Mouse (Mus musculus) heart, embryonic 15.5 days (tissue): ENCODE measurements at regions not wholly inside any gene's neighbourhood (a gene's known extent, or its start where the extent isn't known, plus 50 kb on each side); places are given as distances from the start of the nearest gene placed in this dataset.

Experiments used
- ATAC-seq: fragments of 200-750 bp; cut with Nextera tagmentation; replicated peaks from 2 replicates; pipeline ENCODE4 v1.8.0; 2017; ENCODE audit warnings: low read depth, moderate TSS enrichment; ENCODE audit not compliant: insufficient number of reproducible peaks, insufficient read depth, low FRiP score
- H3K27ac ChIP-seq: fragments of 300-500 bp; sonication (generic); 2 replicates; pipeline ENCODE4 v1.5.1; 2015; ENCODE audit warnings: mild to moderate bottlenecking, inconsistent platforms
- H3K27me3 ChIP-seq: fragments of 300-500 bp; sonication (generic); 2 replicates; pipeline ENCODE4 v1.6.1; 2015; ENCODE audit warnings: inconsistent platforms
- H3K36me3 ChIP-seq: fragments of 300-500 bp; sonication (generic); 2 replicates; pipeline ENCODE4 v1.6.1; 2015; ENCODE audit warnings: mild to moderate bottlenecking, inconsistent platforms
- H3K4me1 ChIP-seq: fragments of 300-500 bp; sonication (generic); replicated peaks from 2 replicates; pipeline ENCODE4 v1.6.1; 2015; ENCODE audit warnings: inconsistent platforms
- H3K4me2 ChIP-seq: fragments of 300-500 bp; sonication (generic); 2 replicates; pipeline ENCODE4 v1.6.1; 2015; ENCODE audit warnings: inconsistent platforms, mild to moderate bottlenecking, moderate library complexity
- H3K4me3 ChIP-seq: fragments of 300-500 bp; sonication (generic); 2 replicates; pipeline ENCODE4 v1.5.1; 2015; ENCODE audit warnings: mild to moderate bottlenecking, inconsistent platforms
- H3K9ac ChIP-seq: fragments of 300-500 bp; sonication (generic); 2 replicates; pipeline ENCODE4 v1.6.1; 2015; ENCODE audit warnings: mild to moderate bottlenecking, inconsistent platforms
- H3K9me3 ChIP-seq: fragments of 300-500 bp; sonication (generic); replicated peaks from 2 replicates; pipeline ENCODE4 v1.6.1; 2016; ENCODE audit warnings: inconsistent platforms
- WGBS: fragments of 180-500 bp; shearing (Covaris S2); methylation state at CpG from one replicate; pipeline ENCODE4 v1.1.7; 2015; ENCODE audit warnings: mixed read lengths; 5-methylcytosine and 5-hydroxymethylcytosine counted together

DNA sequence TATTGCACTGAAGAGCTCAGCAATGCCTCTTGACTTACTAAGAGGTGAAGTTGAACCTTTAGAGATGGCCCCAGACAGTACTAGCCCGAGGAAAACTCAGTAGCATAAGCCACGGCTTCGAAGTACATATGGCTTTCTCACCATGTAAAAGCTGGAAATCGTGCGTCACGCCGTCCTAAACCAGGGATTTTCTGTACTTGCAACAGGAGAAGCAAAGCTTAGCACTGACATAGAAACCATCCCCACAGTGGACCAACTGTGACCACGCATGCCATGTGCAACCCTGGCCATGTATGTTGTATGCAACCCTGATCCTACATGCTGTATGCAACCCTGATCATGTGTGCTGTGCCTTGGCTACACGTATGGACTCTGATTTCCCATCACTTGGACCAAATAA is 265.0 kb upstream of the Zfp637 start:
- H3K36me3 ChIP-seq, result no peaks in the 10 kb centered on the region
- ATAC-seq, result no peak

DNA sequence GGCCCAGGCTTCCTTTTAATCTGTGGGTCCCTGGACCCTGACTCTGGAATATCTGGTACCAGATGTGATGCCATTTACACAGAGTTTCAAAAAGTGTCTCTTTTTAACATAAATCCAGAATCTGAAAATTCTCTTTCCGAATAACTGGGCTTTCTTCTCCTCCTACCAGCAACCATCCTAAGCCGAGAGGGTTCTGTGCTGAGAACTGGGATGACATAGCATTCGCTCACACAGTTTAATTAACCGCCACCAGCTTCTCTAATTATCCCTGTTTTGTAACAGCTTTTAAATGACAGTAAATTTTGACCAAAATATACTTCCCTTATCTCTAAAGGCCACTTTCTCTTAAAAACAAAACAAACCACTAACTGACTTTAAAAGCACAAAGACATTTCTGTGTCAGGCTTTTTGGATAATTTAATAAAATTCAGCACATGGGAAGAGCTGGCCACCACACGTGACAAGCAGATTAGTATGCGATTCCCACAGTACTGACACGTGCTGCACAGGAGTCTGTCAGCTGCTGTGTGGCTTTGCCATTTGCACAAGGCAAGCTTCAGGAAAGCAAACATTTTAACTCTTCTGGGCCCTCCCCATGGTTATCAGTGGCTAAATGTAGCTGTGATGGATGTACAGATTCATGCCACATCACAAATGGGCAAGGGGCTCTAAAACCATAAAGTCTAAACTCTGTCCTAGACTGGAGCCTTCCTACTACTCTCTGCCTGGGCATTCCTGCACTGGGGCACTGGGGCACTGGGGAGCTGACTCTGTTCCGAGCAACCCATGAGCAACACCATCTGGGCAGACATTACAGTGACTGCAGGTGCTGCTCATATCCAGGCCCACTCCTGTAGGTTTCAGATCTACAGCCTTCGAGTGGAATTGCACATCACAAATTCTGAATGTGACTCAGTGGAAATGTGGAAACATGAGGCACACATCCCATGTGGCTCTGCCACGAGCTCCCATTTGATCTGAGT is 263.1 kb upstream of the Zfp637 start:
- H3K4me1 ChIP-seq, result peaks cover 12% of the 10 kb centered on the region
- no peak overlapping the region for H3K4me3 ChIP-seq
- no peaks in the 10 kb centered on the region for H3K36me3 ChIP-seq
- no peaks in the 10 kb centered on the region for H3K9me3 ChIP-seq
- WGBS, result 84% methylated on average over 10 of the region's 10 CpGs
- H3K27me3 ChIP-seq, result no peaks in the 10 kb centered on the region
- no peak overlapping the region for H3K27ac ChIP-seq
- no peak overlapping the region for H3K9ac ChIP-seq
- no peak overlapping the region for H3K4me2 ChIP-seq
- no peak for ATAC-seq

More for the DNA sequence above, 265.0 kb upstream of the Zfp637 start:
- Histone ChIP-seq H3K9me3 (no peaks in the 10 kb centered on the region), H3K4me2 (no peak overlapping the region), H3K9ac (no peak overlapping the region), H3K4me1 (peaks cover 14% of the 10 kb centered on the region), H3K4me3 (no peak overlapping the region), H3K27ac (no peak overlapping the region), H3K27me3 (no peaks in the 10 kb centered on the region)
- 92% methylated on average over 9 of the region's 9 CpGs for WGBS

DNA sequence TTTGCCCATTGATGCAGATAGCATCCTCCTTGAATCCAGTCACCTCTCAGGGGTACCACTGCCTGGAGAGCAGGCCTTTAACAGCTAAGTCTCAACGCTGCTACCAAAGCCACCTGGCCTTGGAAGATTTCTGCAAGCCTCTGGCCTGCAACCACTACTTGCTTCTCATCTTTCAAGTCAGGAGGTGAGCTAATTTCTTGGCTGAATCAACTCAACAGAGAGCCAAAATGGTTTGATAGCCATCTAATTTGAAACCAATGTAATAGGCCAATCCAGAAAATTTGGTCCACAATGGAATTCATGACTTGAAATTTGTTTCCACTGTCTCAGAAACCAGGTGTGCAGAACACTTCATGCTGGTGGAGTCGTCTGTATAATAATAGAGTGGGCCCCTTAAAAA is 260.0 kb upstream of the Zfp637 start:
- no peaks in the 10 kb centered on the region for H3K27me3 ChIP-seq
- no peaks in the 10 kb centered on the region for H3K9me3 ChIP-seq
- no peak overlapping the region for H3K27ac ChIP-seq
- H3K4me1 ChIP-seq, result no peaks in the 10 kb centered on the region
- no peak for ATAC-seq
- no peak overlapping the region for H3K9ac ChIP-seq
- no peak overlapping the region for H3K4me3 ChIP-seq
- WGBS, result 83% methylated on average over 2 of the region's 2 CpGs
- H3K4me2 ChIP-seq, result no peak overlapping the region
- H3K36me3 ChIP-seq, result no peaks in the 10 kb centered on the region

DNA sequence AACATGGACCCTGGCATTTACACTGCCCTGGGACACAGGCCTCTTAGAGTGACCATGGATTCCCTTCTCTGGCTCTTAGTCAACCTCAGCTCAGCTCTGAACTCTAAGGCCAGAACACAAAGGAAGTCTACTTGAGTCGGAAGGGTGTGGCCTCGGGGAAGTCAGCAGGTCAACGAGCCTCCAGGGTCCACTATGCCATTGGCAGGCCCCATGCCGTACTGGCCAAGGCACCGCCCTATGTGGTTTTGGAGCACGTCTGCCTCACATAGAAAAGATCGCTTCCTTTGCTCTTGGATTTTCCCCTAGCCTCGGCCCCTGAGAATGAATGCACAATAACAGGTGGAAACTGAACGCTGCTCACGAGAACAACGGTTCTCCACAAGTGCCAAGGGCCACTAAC is 257.9 kb upstream of the Zfp637 start:
- H3K27me3 ChIP-seq, result no peaks in the 10 kb centered on the region
- 92% methylated on average over 11 of the region's 11 CpGs for WGBS

DNA sequence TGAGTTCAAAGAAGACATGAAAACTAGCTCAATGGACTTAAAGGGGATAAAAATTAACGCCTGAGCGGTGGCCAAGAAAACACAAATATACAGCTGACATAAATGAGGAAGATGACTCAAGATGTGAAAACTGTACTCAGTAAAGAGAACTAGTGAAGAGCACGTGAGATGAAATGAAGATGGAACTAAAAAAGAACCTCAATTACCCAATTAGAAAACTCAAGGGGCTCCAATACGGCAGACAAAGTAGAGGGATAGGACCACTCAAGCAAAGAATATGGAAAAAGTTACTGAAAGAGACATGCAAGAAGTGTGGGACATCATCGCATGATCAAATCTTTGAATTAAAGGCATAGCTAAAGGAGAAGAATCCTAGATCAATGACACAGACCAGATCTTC is 256.4 kb upstream of the Zfp637 start:
- Histone ChIP-seq H3K4me3 (no peak overlapping the region), H3K27ac (no peak overlapping the region), H3K4me1 (no peaks in the 10 kb centered on the region), H3K36me3 (no peaks in the 10 kb centered on the region), H3K9me3 (no peaks in the 10 kb centered on the region), H3K9ac (no peak overlapping the region), H3K27me3 (no peaks in the 10 kb centered on the region), H3K4me2 (no peak overlapping the region)
- ATAC-seq, result no peak
- WGBS, result 91% methylated on average over 5 of the region's 5 CpGs

More for the DNA sequence above, 257.9 kb upstream of the Zfp637 start:
- Histone ChIP-seq H3K4me3 (no peak overlapping the region), H3K27ac (no peak overlapping the region), H3K9me3 (no peaks in the 10 kb centered on the region), H3K36me3 (no peaks in the 10 kb centered on the region), H3K4me1 (no peaks in the 10 kb centered on the region), H3K4me2 (no peak overlapping the region), H3K9ac (no peak overlapping the region)
- ATAC-seq, result no peak

DNA sequence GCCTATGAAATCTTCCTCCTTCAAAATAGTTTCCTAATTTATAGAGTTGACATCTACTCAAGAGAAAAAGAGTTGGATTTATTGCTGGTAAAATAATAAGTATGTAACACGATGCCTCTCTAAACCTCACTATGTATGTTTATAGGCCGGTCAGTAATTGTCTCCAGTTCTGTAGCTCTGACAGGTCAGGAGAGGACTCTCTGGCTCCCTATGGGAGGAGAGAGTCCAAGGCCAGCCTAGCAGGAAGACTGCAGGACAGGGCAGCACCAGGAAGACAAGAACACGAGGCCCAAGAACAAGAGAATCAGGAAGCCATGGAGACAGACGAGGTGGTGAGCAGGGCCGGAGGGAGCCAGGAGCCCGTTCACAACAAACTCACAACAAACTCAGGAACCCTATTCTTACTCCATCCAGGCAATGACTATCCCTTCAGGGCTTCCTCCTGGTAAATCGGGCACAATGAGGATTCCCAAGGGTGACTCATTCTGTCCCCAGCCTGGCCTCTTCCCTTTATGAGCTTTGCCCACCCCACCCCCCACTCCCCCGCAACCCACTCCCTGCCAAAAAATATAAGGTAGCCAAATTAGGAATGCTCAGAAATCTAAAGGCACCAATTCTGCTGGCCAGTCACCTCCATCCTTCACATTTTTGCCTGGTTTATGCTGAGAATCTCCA is 244.7 kb upstream of the Zfp637 start:
- Histone ChIP-seq H3K4me1 (no peaks in the 10 kb centered on the region), H3K27ac (no peak overlapping the region), H3K27me3 (no peaks in the 10 kb centered on the region), H3K4me2 (no peak overlapping the region), H3K36me3 (no peaks in the 10 kb centered on the region), H3K9me3 (no peaks in the 10 kb centered on the region), H3K9ac (no peak overlapping the region), H3K4me3 (no peak overlapping the region)
- ATAC-seq, result no peak
- 76% methylated on average over 8 of the region's 8 CpGs for WGBS

DNA sequence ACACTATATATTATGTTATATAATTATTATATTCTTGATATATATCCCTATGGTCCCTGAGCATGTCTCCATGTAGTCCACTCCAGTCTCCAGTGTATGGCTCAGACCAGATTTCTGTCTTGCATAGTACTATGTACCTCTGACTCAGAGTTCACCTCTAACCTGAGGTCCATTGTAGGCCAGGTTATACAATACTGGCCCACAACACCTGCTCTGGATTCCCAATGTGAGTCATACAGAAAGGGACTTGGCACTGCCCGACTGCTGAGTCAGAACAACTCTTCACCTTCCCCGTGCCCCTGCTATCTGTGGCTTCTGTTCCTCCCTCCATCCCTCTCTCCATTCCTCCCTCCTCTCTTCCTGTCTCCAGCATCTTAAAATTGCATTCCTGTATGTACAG is 236.1 kb upstream of the Zfp637 start:
- Histone ChIP-seq H3K4me1 (peaks cover 28% of the 10 kb centered on the region), H3K9ac (no peak overlapping the region), H3K4me3 (no peak overlapping the region), H3K36me3 (no peaks in the 10 kb centered on the region), H3K27ac (peak overlapping the region; percentile 58), H3K27me3 (peaks cover 12% of the 10 kb centered on the region), H3K4me2 (peak overlapping the region; percentile 17; the same call in 1 of the 2 replicates), H3K9me3 (no peaks in the 10 kb centered on the region; the same call in 1 of the 2 replicates)
- 26% methylated on average over 2 of the region's 2 CpGs for WGBS
- ATAC-seq, result no peak

DNA sequence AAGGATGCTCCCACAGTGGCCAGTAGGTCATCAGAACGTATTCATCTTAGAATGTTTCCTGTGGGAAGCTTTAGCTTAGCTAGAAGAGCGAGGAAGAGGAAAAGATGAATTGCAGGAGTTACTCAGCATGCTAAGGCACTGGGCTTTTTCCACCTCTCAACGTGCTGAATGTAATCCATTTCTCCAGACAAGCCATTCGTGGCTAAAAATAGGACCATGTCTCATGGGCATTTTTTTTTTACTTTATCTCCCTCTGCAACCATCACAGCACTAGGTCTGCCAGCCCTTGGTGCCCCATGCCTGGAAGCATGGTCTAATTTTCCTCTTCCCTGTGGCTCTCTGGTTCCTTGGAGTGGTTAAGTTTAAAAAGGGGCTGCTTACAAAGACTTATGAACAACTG is 235.3 kb upstream of the Zfp637 start:
- Histone ChIP-seq H3K4me1 (peaks cover 36% of the 10 kb centered on the region), H3K27me3 (peaks cover 12% of the 10 kb centered on the region), H3K36me3 (no peaks in the 10 kb centered on the region), H3K27ac (peak overlapping the region; percentile 58), H3K9ac (no peak overlapping the region), H3K4me3 (no peak overlapping the region), H3K4me2 (peak overlapping the region; percentile 17), H3K9me3 (no peaks in the 10 kb centered on the region; the same call in 1 of the 2 replicates)
- 19% methylated on average over 4 of the region's 4 CpGs for WGBS
- ATAC-seq, result no peak; the same call in 1 of the 2 replicates

DNA sequence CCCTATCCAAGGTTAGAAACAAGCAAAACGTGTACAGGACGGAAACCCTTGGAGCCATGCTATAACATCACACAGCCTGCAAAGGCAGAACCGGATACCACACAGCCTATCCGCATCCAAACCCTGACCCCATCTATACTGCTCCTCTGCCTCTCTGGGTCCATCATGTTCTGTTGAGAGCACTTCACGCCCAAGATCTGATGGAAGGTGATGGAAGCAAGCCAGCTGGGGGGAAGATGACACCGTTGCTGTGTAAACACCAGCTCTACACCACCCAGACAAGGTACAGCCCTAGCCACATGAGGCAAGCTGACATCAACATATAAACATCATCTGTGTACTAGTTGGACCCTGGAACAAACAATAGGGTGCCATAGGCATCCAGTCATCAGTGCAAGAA is 234.8 kb upstream of the Zfp637 start:
- Histone ChIP-seq H3K4me3 (no peak overlapping the region), H3K4me1 (peaks cover 37% of the 10 kb centered on the region), H3K27ac (peak overlapping the region; percentile 12; the same call in 1 of the 2 replicates), H3K27me3 (peaks cover 12% of the 10 kb centered on the region), H3K36me3 (no peaks in the 10 kb centered on the region), H3K4me2 (no peak overlapping the region), H3K9me3 (no peaks in the 10 kb centered on the region; the same call in 1 of the 2 replicates), H3K9ac (no peak overlapping the region)
- ATAC-seq, result no peak
- 66% methylated on average over 6 of the region's 6 CpGs for WGBS

DNA sequence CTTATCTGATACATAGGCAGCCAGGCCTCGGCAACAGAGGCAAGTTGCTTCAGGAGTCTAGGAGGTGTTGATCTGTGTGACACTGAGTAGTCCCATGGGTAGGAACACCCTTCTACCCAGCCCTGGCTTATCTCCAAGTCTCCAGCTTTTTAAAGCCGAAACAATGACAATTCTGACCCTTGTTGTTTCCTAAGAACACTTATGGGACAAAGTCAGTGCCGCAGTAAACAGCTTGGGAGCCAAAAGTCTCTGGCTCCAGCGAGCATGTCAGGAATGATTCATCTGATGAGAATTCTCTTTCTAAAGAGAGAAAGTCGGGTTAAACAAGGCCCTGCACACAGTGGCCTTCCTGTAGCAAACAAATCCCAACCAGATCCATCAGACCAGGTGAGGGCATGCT is 234.0 kb upstream of the Zfp637 start:
- no peak overlapping the region for H3K4me2 ChIP-seq
- ATAC-seq, result no peak
- H3K9ac ChIP-seq, result no peak overlapping the region
- H3K36me3 ChIP-seq, result no peaks in the 10 kb centered on the region
- peaks cover 15% of the 10 kb centered on the region for H3K27me3 ChIP-seq
- 29% methylated on average over 5 of the region's 5 CpGs for WGBS
- peaks cover 37% of the 10 kb centered on the region for H3K4me1 ChIP-seq
- no peak overlapping the region for H3K4me3 ChIP-seq
- H3K27ac ChIP-seq, result no peak overlapping the region
- H3K9me3 ChIP-seq, result no peaks in the 10 kb centered on the region; the same call in 1 of the 2 replicates

DNA sequence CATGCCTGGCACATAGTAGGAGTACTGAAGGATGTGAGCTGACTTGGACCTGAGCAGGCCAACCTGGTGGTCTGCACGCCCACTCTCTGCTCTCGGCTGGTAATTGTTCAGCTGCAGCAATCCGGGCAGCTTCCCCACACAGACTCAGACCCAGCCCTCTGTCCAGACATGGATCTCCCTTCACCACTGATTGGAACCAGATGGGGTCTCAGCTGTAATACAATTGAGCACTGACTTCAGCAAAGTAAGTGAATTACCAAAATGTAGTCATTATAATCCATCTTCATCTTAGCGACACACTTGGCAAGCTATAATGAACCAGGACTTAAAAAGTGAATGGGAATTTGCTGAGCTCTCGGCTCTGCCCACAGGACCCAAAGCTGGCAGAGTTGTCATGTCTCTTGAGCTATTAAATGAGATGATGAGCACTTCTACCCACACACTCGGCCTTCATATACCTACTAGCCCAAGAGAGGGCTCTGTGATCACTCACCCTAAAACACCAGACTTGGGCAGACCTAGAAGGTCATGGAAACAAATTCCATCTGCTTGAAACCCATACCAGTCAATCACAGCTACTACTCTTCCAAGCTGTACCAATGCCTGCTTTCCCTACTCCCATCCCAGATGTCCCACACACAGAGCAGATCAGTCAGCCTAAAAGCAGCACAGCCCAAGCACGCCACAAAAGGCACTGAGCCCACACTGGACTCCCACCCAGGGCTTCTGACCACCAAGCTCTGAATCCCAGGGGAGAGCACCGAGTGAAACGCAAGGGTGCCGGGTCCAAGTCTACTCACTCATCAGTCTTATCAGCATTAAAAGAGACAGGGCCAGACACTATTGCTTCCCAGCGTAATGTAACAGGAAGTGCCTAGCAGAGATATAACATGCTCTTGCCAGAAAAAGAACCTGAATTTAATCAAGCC is 231.2 kb upstream of the Zfp637 start:
- Histone ChIP-seq H3K4me3 (no peak overlapping the region), H3K9me3 (no peaks in the 10 kb centered on the region), H3K27ac (no peak overlapping the region), H3K4me2 (no peak overlapping the region), H3K9ac (no peak overlapping the region), H3K27me3 (peaks cover 29% of the 10 kb centered on the region), H3K36me3 (no peaks in the 10 kb centered on the region), H3K4me1 (peaks cover 39% of the 10 kb centered on the region)
- WGBS, result 47% methylated on average over 11 of the region's 11 CpGs
- no peak for ATAC-seq
